Mouse (Mus musculus) CH12.LX (cell line): ENCODE data around the gene Taf8.

Experiments
- CHD2 ChIP-seq: IDR thresholded peaks from 2 replicates; pipeline ENCODE4 v1.6.1; 2011; ENCODE audit warnings: low read length, improper control_type of control experiment
- CTCF ChIP-seq, 2 experiments: IDR thresholded peaks in 1 of 2; conservative IDR thresholded peaks in 1 of 2; 2 replicates each; pipeline ENCODE4 v1.5.1; 2011 to 2012; ENCODE audit warnings: low read depth in 2 of 2, low read length in 2 of 2, improper control_type of control experiment in 1 of 2, inconsistent platforms in 1 of 2, mild to moderate bottlenecking in 1 of 2, moderate library complexity in 1 of 2
- ETS1 ChIP-seq: conservative IDR thresholded peaks from 2 replicates; pipeline ENCODE4 v1.6.1; 2012; ENCODE audit warnings: low read depth, mild to moderate bottlenecking, inconsistent platforms, low read length, improper control_type of control experiment, moderate library complexity
- GABPA ChIP-seq: IDR thresholded peaks from 2 replicates; pipeline ENCODE4 v1.6.1; 2012; ENCODE audit warnings: low read depth, low read length, improper control_type of control experiment, inconsistent platforms; ENCODE audit not compliant: insufficient replicate concordance
- MAX ChIP-seq: IDR thresholded peaks from 2 replicates; pipeline ENCODE4 v1.6.1; 2011; ENCODE audit warnings: low read length, improper control_type of control experiment
- POLR2A ChIP-seq: IDR thresholded peaks from 2 replicates; pipeline ENCODE4 v1.6.1; 2011; ENCODE audit warnings: low read depth, mild to moderate bottlenecking, improper control_type of control experiment, low read length
- POLR2AphosphoS2 ChIP-seq: IDR thresholded peaks from 2 replicates; pipeline ENCODE4 v1.6.1; 2011; ENCODE audit warnings: low read depth, low read length, improper control_type of control experiment
- SIN3A ChIP-seq: IDR thresholded peaks from 2 replicates; pipeline ENCODE4 v1.6.1; 2012; ENCODE audit warnings: low read length, improper control_type of control experiment, inconsistent platforms
- TCF12 ChIP-seq: IDR thresholded peaks from 2 replicates; pipeline ENCODE4 v1.6.1; 2014; ENCODE audit warnings: low read depth, mild to moderate bottlenecking, inconsistent platforms, low read length, improper control_type of control experiment
- UBTF ChIP-seq: IDR thresholded peaks from 2 replicates; pipeline ENCODE4 v1.6.1; 2012; ENCODE audit warnings: low read depth, mild to moderate bottlenecking, inconsistent platforms, low read length, improper control_type of control experiment, moderate library complexity
- USF1 ChIP-seq: IDR thresholded peaks from 2 replicates; pipeline ENCODE4 v1.6.1; 2014; ENCODE audit warnings: low read depth, mild to moderate bottlenecking, inconsistent platforms, low read length, improper control_type of control experiment
- ZC3H11A ChIP-seq: IDR thresholded peaks from 2 replicates; pipeline ENCODE4 v1.6.1; 2012; ENCODE audit warnings: low read depth, mild to moderate bottlenecking, inconsistent platforms, low read length, improper control_type of control experiment
- ZKSCAN1 ChIP-seq: IDR thresholded peaks from 2 replicates; pipeline ENCODE4 v1.6.1; 2012; ENCODE audit warnings: low read depth, inconsistent platforms, low read length, improper control_type of control experiment, borderline replicate concordance
- ZMIZ1 ChIP-seq: IDR thresholded peaks from 2 replicates; pipeline ENCODE4 v1.6.1; 2012; ENCODE audit warnings: low read depth, mild to moderate bottlenecking, inconsistent platforms, low read length, improper control_type of control experiment

GRCm38 (mm10) chr17:47474250-47474649 lies 27.8 kb downstream of the Taf8 start:
- TF ChIP-seq CTCF (conservative IDR thresholded peaks at IDR 0.05 in 1 of 2, IDR thresholded peaks at IDR 0.05 in 1 of 2; ENCODE audit: low read depth in 2 of 2, low read length in 2 of 2) (no peak), MAX (no peak), ETS1 (no peak), TCF12 (no peak), CHD2 (no peak), ZMIZ1 (no peak), SIN3A (no peak), ZKSCAN1 (no peak), USF1 (no peak), UBTF (no peak), ZC3H11A (no peak), POLR2A (no peak), POLR2AphosphoS2 (no peak), GABPA (no peak)
